Comparison of ENCODE assay signal across 14 mouse cellular contexts in genomic region chr17:49037163-49037950, GRCm38 (mm10).
DNase-seq lines count a peak whose midpoint lies in the region; ATAC-seq and TF ChIP-seq lines count a peak whose summit lies in the region.
"Had no signal": no experiment of that assay in that cellular context is flagged by ENCODE, and none has a peak within 500 bp of the region (broad histone marks: within the 10 kb centered on the region; RNA-seq: fewer than 3 reads in every experiment).

No protein-coding gene starts in this region.

- no peaks in the 10 kb centered on the region for H3K36me3 ChIP-seq in hindbrain, postnatal 0 days (ENCODE audit: insufficient read depth, low read length)
- no peaks in the 10 kb centered on the region for H3K36me3 ChIP-seq in hindbrain, embryonic 12.5 days
- no peaks in the 10 kb centered on the region for H3K36me3 ChIP-seq in kidney, postnatal 0 days (ENCODE audit: insufficient read depth, low read length)
- no peaks in the 10 kb centered on the region for H3K36me3 ChIP-seq in kidney, adult 2 months (ENCODE audit: control insufficient read depth, insufficient read depth, low read length)
- H3K36me3 ChIP-seq: embryonic facial prominence, embryonic 13.5 days; forebrain, embryonic 12.5 days; heart, embryonic 12.5 days; hindbrain, embryonic 10.5 days had no signal

- H3K4me2 ChIP-seq in hindbrain, postnatal 0 days (ENCODE audit: low read depth, low read length): no peak overlapping the region
- no peak overlapping the region for H3K4me2 ChIP-seq in hindbrain, embryonic 12.5 days (replicated peaks)
- H3K4me2 ChIP-seq in kidney, postnatal 0 days (ENCODE audit: low read length): no peak overlapping the region
- H3K4me2 ChIP-seq: embryonic facial prominence, embryonic 13.5 days; forebrain, embryonic 12.5 days; heart, embryonic 12.5 days had no signal

- H3K4me1 ChIP-seq in hindbrain, postnatal 0 days (ENCODE audit: insufficient read depth, low read length): no peaks in the 10 kb centered on the region
- H3K4me1 ChIP-seq in hindbrain, embryonic 12.5 days: peaks cover 8% of the 10 kb centered on the region; the same call in 1 of the 2 replicates
- H3K4me1 ChIP-seq in kidney, postnatal 0 days (replicated peaks; ENCODE audit: insufficient read depth, low read length): no peaks in the 10 kb centered on the region
- no peaks in the 10 kb centered on the region for H3K4me1 ChIP-seq in kidney, adult 2 months (ENCODE audit: control insufficient read depth, insufficient read depth, low read length)
- H3K4me1 ChIP-seq: heart, embryonic 12.5 days had no signal

- no peak for TF ChIP-seq POLR2A in kidney, adult 2 months (IDR thresholded peaks at IDR 0.05; ENCODE audit: low read depth, low read length)

- no peak overlapping the region for H3K27ac ChIP-seq in hindbrain, postnatal 0 days
- H3K27ac ChIP-seq in hindbrain, embryonic 12.5 days: no peak overlapping the region
- no peak overlapping the region for H3K27ac ChIP-seq in kidney, postnatal 0 days
- H3K27ac ChIP-seq in kidney, adult 2 months (ENCODE audit: insufficient read depth, low read depth, low read length): no peak overlapping the region
- H3K27ac ChIP-seq: embryonic facial prominence, embryonic 13.5 days; forebrain, embryonic 12.5 days; gastrocnemius, adult 2 months; hindbrain, embryonic 10.5 days had no signal

- 0 out of 2 replicates have a peak, but pooled peaks have one; percentile 24 for ATAC-seq in hindbrain, postnatal 0 days
- ATAC-seq in hindbrain, embryonic 12.5 days (ENCODE audit: low FRiP score): no peak
- ATAC-seq in kidney, postnatal 0 days (replicated peaks; ENCODE audit: low FRiP score, low read depth): no peak

- DNase-seq in cerebellum, postnatal 14 days: peak; percentile 41 to 62
- no peak for DNase-seq in cerebellum, adult 9-11 months
- DNase-seq in hindbrain, postnatal 0 days (ENCODE audit: low spot score): peak; percentile 60
- peak; percentile 43 for DNase-seq in kidney, postnatal 0 days (ENCODE audit: low spot score)
- DNase-seq in kidney, adult 2 months: no peak
- DNase-seq: adrenal gland, postnatal 10 days; cerebellum, adult 11-12 months; gastrocnemius, adult 2 months; gastrocnemius, postnatal 25 days had no signal

- WGBS in hindbrain, postnatal 0 days: 65% methylated on average over 8 of the region's 8 CpGs
- 76% methylated on average over 8 of the region's 8 CpGs for WGBS in hindbrain, embryonic 12.5 days
- WGBS in kidney, postnatal 0 days: 47% methylated on average over 8 of the region's 8 CpGs
- WGBS in kidney, adult 2 months: 52% methylated on average over 8 of the region's 8 CpGs

- TF ChIP-seq CTCF in hindbrain, postnatal 0 days (IDR thresholded peaks at IDR 0.05; ENCODE audit: low read depth): no peak
- no peak for TF ChIP-seq CTCF in kidney, postnatal 0 days (IDR thresholded peaks at IDR 0.05; ENCODE audit: low read depth)
- no peak for TF ChIP-seq CTCF in kidney, adult 2 months (conservative IDR thresholded peaks at IDR 0.05; ENCODE audit: insufficient read depth, insufficient read length, low read depth, low read length)

- H3K9ac ChIP-seq in hindbrain, postnatal 0 days (replicated peaks; ENCODE audit: low read length): no peak overlapping the region
- H3K9ac ChIP-seq in hindbrain, embryonic 12.5 days: no peak overlapping the region
- no peak overlapping the region for H3K9ac ChIP-seq in kidney, postnatal 0 days (ENCODE audit: low read depth, low read length)
- H3K9ac ChIP-seq: embryonic facial prominence, embryonic 13.5 days; forebrain, embryonic 12.5 days; heart, embryonic 12.5 days had no signal

- H3K27me3 ChIP-seq in hindbrain, postnatal 0 days (ENCODE audit: insufficient read depth, low read length): no peaks in the 10 kb centered on the region
- 0 out of 2 replicates have a peak, but pooled peaks cover 2% of the 10 kb centered on the region for H3K27me3 ChIP-seq in hindbrain, embryonic 12.5 days
- H3K27me3 ChIP-seq in kidney, postnatal 0 days (ENCODE audit: insufficient read depth, low read length): no peaks in the 10 kb centered on the region
- no peaks in the 10 kb centered on the region for H3K27me3 ChIP-seq in kidney, adult 2 months (replicated peaks; ENCODE audit: control insufficient read depth, insufficient read depth, low read length)
- H3K27me3 ChIP-seq: embryonic facial prominence, embryonic 13.5 days had no signal

- H3K9me3 ChIP-seq in hindbrain, postnatal 0 days (ENCODE audit: low read length): no peaks in the 10 kb centered on the region
- no peaks in the 10 kb centered on the region for H3K9me3 ChIP-seq in hindbrain, embryonic 12.5 days (replicated peaks)
- no peaks in the 10 kb centered on the region for H3K9me3 ChIP-seq in kidney, postnatal 0 days (replicated peaks; ENCODE audit: low read length)
- H3K9me3 ChIP-seq: embryonic facial prominence, embryonic 13.5 days; forebrain, embryonic 12.5 days; hindbrain, embryonic 10.5 days had no signal

- H3K4me3 ChIP-seq in hindbrain, postnatal 0 days (ENCODE audit: low read length): no peak overlapping the region
- H3K4me3 ChIP-seq in hindbrain, embryonic 12.5 days: no peak overlapping the region
- no peak overlapping the region for H3K4me3 ChIP-seq in kidney, postnatal 0 days (replicated peaks; ENCODE audit: low read depth, low read length)
- no peak overlapping the region for H3K4me3 ChIP-seq in kidney, adult 2 months (ENCODE audit: insufficient read depth, low read depth, low read length)
- H3K4me3 ChIP-seq: embryonic facial prominence, embryonic 13.5 days; forebrain, embryonic 12.5 days; gastrocnemius, adult 2 months; heart, embryonic 12.5 days; hindbrain, embryonic 10.5 days had no signal

Comparison
In these comparisons a context has a peak if more than half of its experiments do, and no peak if none do; other contexts are left out.
1. DNase-seq: peak in cerebellum, postnatal 14 days (2 of 2), hindbrain, postnatal 0 days (single experiment) and kidney, postnatal 0 days (single experiment); none in cerebellum, adult 9-11 months (single experiment) and kidney, adult 2 months (single experiment).